Mouse (Mus musculus) liver, embryonic 15.5 days (tissue): ENCODE data around the gene Tyro3. TPM values are rescaled to one million over a fixed set of nuclear protein-coding genes. Genes with fewer than 3 reads are reported as not detected.

Experiments used
- ATAC-seq: fragments of 200-750 bp; cut with Nextera tagmentation; 2 replicates; pipeline ENCODE4 v1.8.0; 2017; ENCODE audit warnings: moderate number of reproducible peaks, mild to moderate bottlenecking, moderate library complexity; ENCODE audit not compliant: insufficient read depth
- H3K27ac ChIP-seq: fragments of 300-500 bp; sonication (generic); replicated peaks from 2 replicates; pipeline ENCODE4 v1.5.1; 2015; ENCODE audit warnings: mild to moderate bottlenecking, inconsistent platforms
- H3K27me3 ChIP-seq: fragments of 300-500 bp; sonication (generic); 2 replicates; pipeline ENCODE4 v1.6.1; 2015; ENCODE audit warnings: mild to moderate bottlenecking, inconsistent platforms
- H3K36me3 ChIP-seq: fragments of 300-500 bp; sonication (generic); replicated peaks from 2 replicates; pipeline ENCODE4 v1.6.1; 2015; ENCODE audit warnings: moderate library complexity, mild to moderate bottlenecking, inconsistent platforms
- H3K4me1 ChIP-seq: fragments of 300-500 bp; sonication (generic); replicated peaks from 2 replicates; pipeline ENCODE4 v1.6.1; 2015; ENCODE audit warnings: inconsistent platforms
- H3K4me2 ChIP-seq: fragments of 300-500 bp; sonication (generic); 2 replicates; pipeline ENCODE4 v1.6.1; 2015; ENCODE audit warnings: moderate library complexity, mild to moderate bottlenecking, inconsistent platforms
- H3K4me3 ChIP-seq: fragments of 300-500 bp; sonication (generic); replicated peaks from 2 replicates; pipeline ENCODE4 v1.5.1; 2015; ENCODE audit warnings: mild to moderate bottlenecking, inconsistent platforms
- H3K9ac ChIP-seq: fragments of 300-500 bp; sonication (generic); 2 replicates; pipeline ENCODE4 v1.6.1; 2015; ENCODE audit warnings: moderate library complexity, mild to moderate bottlenecking, inconsistent platforms
- H3K9me3 ChIP-seq: fragments of 300-500 bp; sonication (generic); replicated peaks from 2 replicates; pipeline ENCODE4 v1.6.1; 2016; ENCODE audit warnings: inconsistent platforms
- WGBS: fragments of 180-500 bp; shearing (Covaris S2); methylation state at CpG from one replicate; pipeline ENCODE4 v1.1.7; 2015; ENCODE audit warnings: mixed read lengths; ENCODE audit not compliant: insufficient replicate concordance; 5-methylcytosine and 5-hydroxymethylcytosine counted together
- polyA plus RNA-seq: library from polyadenylated mRNA; unstranded; fragments of >200 nt; fragmentation: Nextera tagmentation; extraction: Ambion mirVana; gene quantifications from 2 replicates; pipeline ENCODE4 v1.2.1, GENCODE M21; 2015

The Tyro3 gene
- polyA plus RNA-seq, 1 experiment from 2014 or later = 1.1 TPM

GRCm38 (mm10) chr2:119805536-119805935 lies 8.0 kb downstream of the Tyro3 start:
- H3K27me3 ChIP-seq = peaks cover 54% of the 10 kb centered on the region
- H3K9me3 ChIP-seq = no peaks in the 10 kb centered on the region
- no peak overlapping the region for H3K4me2 ChIP-seq
- no peak overlapping the region for H3K4me3 ChIP-seq
- no peak for ATAC-seq
- no peak overlapping the region for H3K27ac ChIP-seq
- no peaks in the 10 kb centered on the region for H3K36me3 ChIP-seq
- H3K4me1 ChIP-seq = 0 out of 2 replicates have a peak, but pooled peaks cover 5% of the 10 kb centered on the region
- no peak overlapping the region for H3K9ac ChIP-seq
- WGBS = 73% methylated on average over 8 of the region's 8 CpGs

GRCm38 (mm10) chr2:119808438-119808837 lies 10.9 kb downstream of the Tyro3 start:
- ATAC-seq = no peak
- WGBS = 37% methylated on average over 4 of the region's 4 CpGs
- H3K9me3 ChIP-seq = no peaks in the 10 kb centered on the region
- H3K27me3 ChIP-seq = peaks cover 32% of the 10 kb centered on the region
- H3K27ac ChIP-seq = no peak overlapping the region
- H3K36me3 ChIP-seq = no peaks in the 10 kb centered on the region
- H3K4me1 ChIP-seq = 0 out of 2 replicates have a peak, but pooled peaks cover 5% of the 10 kb centered on the region
- H3K4me2 ChIP-seq = no peak overlapping the region
- H3K4me3 ChIP-seq = no peak overlapping the region
- no peak overlapping the region for H3K9ac ChIP-seq

- Histone ChIP-seq H3K4me2 (no peak overlapping the region), H3K9me3 (no peaks in the 10 kb centered on the region), H3K27ac (no peak overlapping the region), H3K27me3 (peaks cover 28% of the 10 kb centered on the region), H3K36me3 (no peaks in the 10 kb centered on the region), H3K9ac (no peak overlapping the region), H3K4me3 (no peak overlapping the region), H3K4me1 (0 out of 2 replicates have a peak, but pooled peaks cover 5% of the 10 kb centered on the region)
- WGBS = 36% methylated on average over 4 of the region's 4 CpGs
- no peak for ATAC-seq
These were observed 11.3 kb downstream of the Tyro3 start for GRCm38 (mm10) chr2:119808881-119809280.

GRCm38 (mm10) chr2:119810890-119811289 lies 13.4 kb downstream of the Tyro3 start:
- 67% methylated on average over 12 of the region's 12 CpGs for WGBS
- no peak for ATAC-seq
- H3K36me3 ChIP-seq = no peaks in the 10 kb centered on the region

GRCm38 (mm10) chr2:119811490-119812146 lies 14.1 kb downstream of the Tyro3 start:
- H3K9me3 ChIP-seq = no peaks in the 10 kb centered on the region
- no peak overlapping the region for H3K4me2 ChIP-seq
- H3K4me1 ChIP-seq = 0 out of 2 replicates have a peak, but pooled peaks cover 5% of the 10 kb centered on the region
- no peak overlapping the region for H3K9ac ChIP-seq
- 62% methylated on average over 14 of the region's 14 CpGs for WGBS
- no peak overlapping the region for H3K27ac ChIP-seq
- H3K36me3 ChIP-seq = no peaks in the 10 kb centered on the region
- H3K4me3 ChIP-seq = no peak overlapping the region
- H3K27me3 ChIP-seq = peaks cover 17% of the 10 kb centered on the region
- no peak for ATAC-seq

More at GRCm38 (mm10) chr2:119810890-119811289, 13.4 kb downstream of the Tyro3 start:
- Histone ChIP-seq H3K9me3 (no peaks in the 10 kb centered on the region), H3K4me3 (no peak overlapping the region), H3K4me1 (0 out of 2 replicates have a peak, but pooled peaks cover 5% of the 10 kb centered on the region), H3K9ac (no peak overlapping the region), H3K27me3 (peaks cover 17% of the 10 kb centered on the region), H3K4me2 (no peak overlapping the region), H3K27ac (no peak overlapping the region)

- Histone ChIP-seq H3K36me3 (no peaks in the 10 kb centered on the region), H3K27ac (no peak overlapping the region), H3K4me1 (no peaks in the 10 kb centered on the region), H3K9ac (no peak overlapping the region), H3K27me3 (peaks cover 11% of the 10 kb centered on the region), H3K4me2 (no peak overlapping the region), H3K9me3 (no peaks in the 10 kb centered on the region), H3K4me3 (no peak overlapping the region)
- 48% methylated on average over 7 of the region's 7 CpGs for WGBS
- no peak for ATAC-seq
These were observed 16.9 kb downstream of the Tyro3 start for GRCm38 (mm10) chr2:119814376-119814933.

GRCm38 (mm10) chr2:119816611-119817010 lies 19.1 kb downstream of the Tyro3 start:
- WGBS = 81% methylated on average over 13 of the region's 13 CpGs
- Histone ChIP-seq H3K27ac (no peak overlapping the region), H3K4me2 (no peak overlapping the region), H3K9me3 (no peaks in the 10 kb centered on the region), H3K9ac (no peak overlapping the region), H3K27me3 (peaks cover 7% of the 10 kb centered on the region; the same call in 1 of the 2 replicates), H3K36me3 (no peaks in the 10 kb centered on the region), H3K4me1 (no peaks in the 10 kb centered on the region), H3K4me3 (no peak overlapping the region)
- ATAC-seq = no peak

GRCm38 (mm10) chr2:119817047-119817446 lies 19.5 kb downstream of the Tyro3 start:
- no peak for ATAC-seq
- WGBS = 72% methylated on average over 5 of the region's 5 CpGs
- no peak overlapping the region for H3K9ac ChIP-seq

GRCm38 (mm10) chr2:119818668-119819272 lies 21.2 kb downstream of the Tyro3 start:
- H3K4me1 ChIP-seq = no peaks in the 10 kb centered on the region
- WGBS = 42% methylated on average over 9 of the region's 9 CpGs
- no peak overlapping the region for H3K4me3 ChIP-seq
- H3K9me3 ChIP-seq = no peaks in the 10 kb centered on the region
- ATAC-seq = no peak
- no peak overlapping the region for H3K4me2 ChIP-seq
- H3K9ac ChIP-seq = no peak overlapping the region
- H3K36me3 ChIP-seq = no peaks in the 10 kb centered on the region
- H3K27ac ChIP-seq = no peak overlapping the region
- H3K27me3 ChIP-seq = no peaks in the 10 kb centered on the region

More at GRCm38 (mm10) chr2:119817047-119817446, 19.5 kb downstream of the Tyro3 start:
- no peaks in the 10 kb centered on the region for H3K36me3 ChIP-seq
- H3K27ac ChIP-seq = no peak overlapping the region
- no peak overlapping the region for H3K4me2 ChIP-seq
- peaks cover 7% of the 10 kb centered on the region; the same call in 1 of the 2 replicates for H3K27me3 ChIP-seq
- H3K4me1 ChIP-seq = no peaks in the 10 kb centered on the region
- no peaks in the 10 kb centered on the region for H3K9me3 ChIP-seq
- no peak overlapping the region for H3K4me3 ChIP-seq

GRCm38 (mm10) chr2:119821136-119821535 lies 23.6 kb downstream of the Tyro3 start:
- Histone ChIP-seq H3K4me3 (no peak overlapping the region), H3K27me3 (no peaks in the 10 kb centered on the region), H3K36me3 (no peaks in the 10 kb centered on the region), H3K9ac (no peak overlapping the region), H3K9me3 (no peaks in the 10 kb centered on the region), H3K4me1 (no peaks in the 10 kb centered on the region), H3K27ac (no peak overlapping the region), H3K4me2 (no peak overlapping the region)
- WGBS = 74% methylated on average over 9 of the region's 9 CpGs
- no peak for ATAC-seq

GRCm38 (mm10) chr2:119830579-119830978 lies 33.0 kb downstream of the Tyro3 start:
- ATAC-seq = no peak
- Histone ChIP-seq H3K4me3 (no peak overlapping the region), H3K27me3 (no peaks in the 10 kb centered on the region), H3K9ac (no peak overlapping the region), H3K4me1 (no peaks in the 10 kb centered on the region), H3K4me2 (no peak overlapping the region), H3K27ac (no peak overlapping the region), H3K9me3 (no peaks in the 10 kb centered on the region), H3K36me3 (no peaks in the 10 kb centered on the region)
- WGBS = 50% methylated on average over 2 of the region's 2 CpGs
